Mouse (Mus musculus): ENCODE results near the gene Gm128. TPM values are rescaled to one million over a fixed set of nuclear protein-coding genes. Genes with fewer than 3 reads are reported as not detected.
"Not testable (repeated sequence)": the region's sequence is repeated elsewhere in the genome, so short reads cannot be mapped to it uniquely, and the experiment has no call there.

The Gm128 gene
- total RNA-seq, 2 experiments from 2014 or later, result 0.37 TPM; not detected in 1

DNA sequence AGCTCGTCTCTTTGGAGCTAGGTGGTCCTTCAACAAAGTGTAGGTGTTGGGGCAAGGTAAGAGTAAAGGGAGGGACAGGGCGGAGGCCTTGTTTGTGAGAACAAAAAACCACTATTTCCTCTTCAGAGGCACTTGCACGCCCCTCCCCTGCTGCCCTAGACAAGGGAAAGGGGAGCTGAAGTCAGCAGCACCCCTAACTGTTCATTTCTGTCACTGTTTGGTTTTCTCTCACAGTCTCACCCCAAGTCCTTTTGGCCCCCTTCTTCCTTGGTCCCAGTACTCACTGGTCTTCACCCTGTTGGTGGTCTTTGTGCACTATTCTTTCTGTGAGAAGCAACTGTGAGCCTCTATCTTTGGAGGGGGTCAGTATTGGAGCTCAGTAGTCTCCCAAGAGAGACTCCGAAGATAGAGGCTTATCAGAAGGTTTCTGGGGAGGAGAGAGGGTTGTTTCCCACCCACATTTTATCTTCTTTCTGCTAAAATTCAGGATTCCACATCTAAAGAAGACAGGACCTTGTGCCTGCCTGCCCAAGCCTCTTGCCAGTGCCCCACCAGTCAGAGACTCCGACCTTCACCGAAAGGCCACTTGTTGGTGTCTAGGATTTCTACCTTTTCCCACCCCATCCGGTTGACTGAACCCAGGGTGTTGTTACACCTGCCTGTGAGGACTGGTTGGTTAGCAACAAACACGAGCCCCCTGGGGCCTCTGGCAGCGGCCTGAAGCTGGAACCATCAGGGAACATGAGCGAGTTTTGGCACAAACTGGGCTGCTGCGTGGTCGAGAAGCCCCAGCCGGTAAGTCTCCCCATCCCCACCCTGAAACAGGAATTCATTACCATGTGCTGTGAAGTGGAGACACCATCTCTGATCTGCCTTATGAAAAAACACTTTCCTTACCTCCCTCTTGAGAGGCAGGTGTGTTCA lies 9.8 kb downstream of the Gm128 start, which contains the start of gene Mllt11:
Gene Mllt11, minus strand, starts transcription at position 874 of the 924 bp plus-strand sequence.
- no peak for DNase-seq (ENCODE audit: low spot score in 2 of 2)

DNA sequence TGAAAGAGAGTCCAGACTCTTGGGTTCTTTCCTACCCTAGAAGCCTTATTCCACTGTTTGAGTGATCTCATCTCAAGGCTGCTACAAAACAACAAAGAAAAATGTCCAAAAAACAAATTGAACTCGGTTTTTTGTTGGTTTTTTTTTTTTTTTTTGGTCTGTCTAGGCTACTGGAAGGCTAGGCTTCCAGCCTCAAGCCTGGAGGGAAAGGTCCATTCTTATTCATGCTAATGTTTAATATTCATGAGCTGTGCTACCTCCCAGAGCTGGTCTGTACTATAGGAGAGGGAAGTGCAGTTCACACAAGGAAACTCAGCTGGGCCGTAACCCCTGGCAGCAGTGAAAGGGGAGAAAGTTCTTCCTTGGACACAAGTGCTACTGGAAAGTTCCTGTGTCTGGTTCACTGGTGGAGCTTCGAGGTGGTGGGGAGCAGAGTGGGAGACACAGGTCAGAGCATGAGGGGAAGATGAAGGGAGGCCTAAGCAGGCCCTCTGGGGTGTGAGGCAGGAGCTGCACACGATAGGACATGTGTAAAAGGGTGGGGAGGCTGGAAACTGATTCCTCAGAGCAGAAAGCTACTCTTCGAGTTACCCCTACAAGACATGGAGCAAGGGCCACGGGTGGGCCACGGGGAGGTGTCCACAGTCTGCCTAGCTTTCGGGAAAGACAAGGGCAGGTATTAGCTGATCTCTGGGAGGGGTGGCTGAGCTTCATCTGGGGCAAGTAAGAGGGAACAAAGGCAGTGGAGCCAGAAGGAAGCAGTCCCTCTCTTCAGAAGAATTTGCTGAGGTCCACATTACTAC lies 10.7 kb downstream of the Gm128 start:
- no peak for DNase-seq (ENCODE audit: low spot score in 2 of 2)

DNA sequence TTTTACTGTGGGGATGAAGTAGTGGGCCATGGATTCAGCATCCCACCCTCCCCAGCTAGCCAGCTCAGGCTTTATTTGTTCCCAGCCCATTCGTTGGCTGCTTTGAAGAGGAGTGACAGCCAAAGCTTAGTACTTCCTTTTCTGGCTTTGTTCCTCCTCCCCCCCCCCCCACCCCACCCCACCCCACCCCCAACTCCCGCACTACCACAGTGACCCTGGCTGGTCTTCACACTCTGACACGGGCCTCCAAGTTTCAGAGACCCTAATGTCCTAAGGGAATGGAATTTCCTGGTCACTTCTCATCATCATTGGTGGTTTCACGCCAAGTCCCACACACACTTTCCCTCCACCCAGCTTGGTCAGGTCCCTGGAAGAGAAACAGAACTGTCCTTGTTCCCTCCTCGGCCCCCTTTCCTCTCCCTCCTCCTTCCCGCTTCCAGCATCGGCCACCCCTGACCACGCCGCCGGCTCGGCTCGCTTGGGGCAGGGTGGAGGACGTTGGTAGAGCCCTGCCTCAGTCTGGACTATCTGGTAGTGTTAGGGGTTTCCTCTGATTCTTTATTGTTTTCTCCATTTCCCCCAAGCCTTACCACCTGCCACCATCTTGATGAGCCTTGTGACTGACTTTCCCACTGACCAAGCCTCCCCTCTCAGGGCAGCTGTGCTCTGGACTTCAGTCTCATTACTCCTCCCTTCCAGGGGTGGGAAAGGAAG lies 11.5 kb downstream of the Gm128 start:
- peak; percentile 29 to 30 for DNase-seq (ENCODE audit: low spot score in 2 of 2)

DNA sequence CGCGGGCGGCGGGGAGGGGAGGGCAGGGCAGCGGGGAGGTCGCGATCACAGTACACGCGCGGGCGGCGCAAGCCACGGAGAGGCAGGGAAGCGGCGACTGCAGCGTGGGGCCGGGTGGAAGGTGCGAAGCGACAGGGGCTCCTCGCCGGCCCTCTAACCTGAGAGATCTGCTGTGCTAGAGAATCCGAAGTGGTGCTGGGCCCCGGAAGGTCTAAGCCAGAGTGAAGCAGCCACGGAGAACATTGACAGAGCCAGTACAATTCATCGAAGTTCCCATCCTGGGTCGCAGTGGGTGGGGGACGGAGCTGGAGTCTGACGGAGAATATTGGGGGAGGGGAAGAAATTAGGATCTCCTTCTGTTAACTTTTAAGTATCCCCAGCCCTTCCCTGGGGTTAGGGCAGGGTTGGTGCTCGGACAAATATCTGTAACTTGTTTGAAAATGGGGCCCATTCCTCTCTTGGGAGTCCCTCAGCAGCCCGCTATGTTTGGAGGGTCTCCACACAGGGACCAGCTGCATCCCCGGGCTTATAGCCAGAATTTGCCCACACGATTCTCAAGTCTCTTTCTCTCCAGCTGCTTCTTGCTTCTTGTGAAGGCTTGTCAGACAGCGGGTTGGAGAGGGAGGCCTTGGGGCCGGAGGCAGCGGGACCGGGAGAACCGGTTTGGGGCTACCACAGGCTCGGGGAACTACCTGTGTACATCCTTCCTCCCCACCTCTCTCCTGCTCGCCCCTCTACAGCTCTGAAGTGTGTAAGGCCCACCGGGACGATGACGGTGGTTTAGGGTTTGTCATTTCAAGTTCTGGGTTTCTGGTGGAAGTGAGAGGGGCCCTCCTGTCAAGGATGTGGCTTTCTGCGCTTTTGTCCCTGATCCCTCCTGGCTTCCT lies 12.3 kb downstream of the Gm128 start:
- peak; percentile 55 to 64 for DNase-seq (ENCODE audit: low spot score in 2 of 2)

DNA sequence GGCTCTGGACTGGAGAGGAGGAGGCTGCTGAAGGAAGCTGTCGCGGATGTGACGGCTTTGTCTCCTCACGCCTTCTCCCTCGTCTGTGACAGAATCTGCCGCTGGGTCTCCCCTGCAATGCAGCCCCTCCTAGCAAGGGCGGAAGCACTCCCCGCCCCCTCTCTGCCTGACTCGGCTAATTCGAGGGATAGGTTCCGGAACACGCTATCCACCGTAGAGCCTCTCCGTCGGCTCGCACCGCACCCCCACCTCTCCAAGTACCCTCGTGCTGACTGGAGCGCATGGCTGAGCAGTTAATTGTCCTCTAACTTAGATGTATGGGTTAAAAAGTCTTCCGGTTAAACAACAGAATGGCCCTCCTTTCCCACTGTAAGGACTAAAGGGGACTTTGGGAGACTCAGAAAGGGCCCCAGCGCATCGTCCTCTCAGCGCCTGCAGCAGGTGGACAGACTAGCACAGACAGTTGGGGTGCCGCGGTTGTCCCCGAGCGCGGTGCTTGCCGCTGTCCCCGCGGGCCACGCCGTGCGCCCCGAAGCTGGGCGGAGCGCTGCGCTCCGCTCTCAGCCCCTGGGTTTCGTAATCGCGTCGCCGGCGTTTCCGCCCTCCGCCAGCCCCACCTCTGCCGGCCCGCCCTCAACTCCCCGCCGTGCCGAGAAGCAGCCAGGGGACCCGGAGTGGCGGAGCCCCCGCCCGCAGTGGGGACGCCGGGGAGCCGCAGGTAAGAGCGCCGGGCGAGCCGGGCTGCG lies 13.1 kb downstream of the Gm128 start, which contains the start of gene Cdc42se1:
Gene Cdc42se1, plus strand, starts transcription at position 585 of the 746 bp plus-strand sequence.
- peak; percentile 83 to 89 for DNase-seq (ENCODE audit: low spot score in 2 of 2)

DNA sequence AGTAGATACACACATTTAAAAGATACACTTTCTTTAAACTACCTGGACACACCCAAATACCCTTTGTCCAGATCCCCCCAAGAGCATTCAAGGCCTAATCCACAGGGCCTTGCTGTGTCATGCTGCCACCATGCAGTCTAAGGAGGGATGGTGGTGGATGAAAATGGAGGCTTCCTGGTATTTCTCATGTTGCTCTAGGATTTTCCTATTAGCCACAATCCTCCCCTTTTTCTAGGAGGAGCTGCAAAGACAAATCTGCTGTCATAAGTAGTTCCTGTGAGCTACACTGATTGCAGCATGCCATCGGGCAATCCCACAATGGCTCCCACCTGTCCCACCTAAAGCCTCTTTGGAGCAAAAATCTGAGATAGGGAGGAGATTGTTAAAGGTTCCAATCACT lies 14.2 kb downstream of the Gm128 start:
- DNase-seq (ENCODE audit: low spot score in 2 of 2), result no peak

DNA sequence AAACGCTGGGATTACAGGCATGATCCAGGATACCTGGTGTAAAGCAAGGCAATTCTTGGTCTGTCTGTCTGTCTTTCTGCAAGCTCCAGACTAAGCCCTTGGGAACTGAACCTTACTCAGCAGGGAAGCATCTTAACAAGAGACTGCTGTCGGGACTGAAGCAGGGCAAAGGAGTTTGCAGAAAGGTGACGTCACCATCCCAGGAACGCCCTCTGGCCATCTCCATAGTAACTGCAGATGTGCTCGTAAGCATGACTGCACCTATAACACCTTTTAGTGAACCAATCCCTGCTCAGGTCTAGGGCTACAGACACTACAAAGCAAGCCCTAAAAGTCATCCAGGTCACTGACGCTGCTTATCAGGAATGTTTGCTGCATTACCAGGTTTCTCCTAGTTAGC lies 17.1 kb downstream of the Gm128 start:
- DNase-seq (ENCODE audit: low spot score in 2 of 2), result no peak

DNA sequence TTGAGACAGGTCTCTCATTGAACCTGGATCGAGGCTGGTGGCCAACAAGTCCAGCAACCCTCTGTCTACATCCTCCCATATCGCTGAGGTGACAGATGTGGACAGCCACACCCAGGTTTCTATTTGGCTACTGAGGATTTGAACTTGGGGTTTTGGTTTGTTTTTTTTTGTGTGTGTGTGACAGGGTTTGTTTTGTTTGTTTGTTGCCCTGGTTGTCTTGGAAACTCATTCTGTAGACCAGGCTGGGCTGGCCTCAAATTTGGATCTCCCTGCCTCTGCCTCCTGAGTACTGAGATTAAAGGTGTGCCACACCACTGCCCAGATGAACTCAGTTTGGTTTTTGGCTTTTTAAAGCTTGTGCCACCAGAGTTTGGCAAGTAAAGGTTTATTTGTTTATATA lies 18.4 kb downstream of the Gm128 start:
- DNase-seq (ENCODE audit: low spot score in 2 of 2), result no peak

DNA sequence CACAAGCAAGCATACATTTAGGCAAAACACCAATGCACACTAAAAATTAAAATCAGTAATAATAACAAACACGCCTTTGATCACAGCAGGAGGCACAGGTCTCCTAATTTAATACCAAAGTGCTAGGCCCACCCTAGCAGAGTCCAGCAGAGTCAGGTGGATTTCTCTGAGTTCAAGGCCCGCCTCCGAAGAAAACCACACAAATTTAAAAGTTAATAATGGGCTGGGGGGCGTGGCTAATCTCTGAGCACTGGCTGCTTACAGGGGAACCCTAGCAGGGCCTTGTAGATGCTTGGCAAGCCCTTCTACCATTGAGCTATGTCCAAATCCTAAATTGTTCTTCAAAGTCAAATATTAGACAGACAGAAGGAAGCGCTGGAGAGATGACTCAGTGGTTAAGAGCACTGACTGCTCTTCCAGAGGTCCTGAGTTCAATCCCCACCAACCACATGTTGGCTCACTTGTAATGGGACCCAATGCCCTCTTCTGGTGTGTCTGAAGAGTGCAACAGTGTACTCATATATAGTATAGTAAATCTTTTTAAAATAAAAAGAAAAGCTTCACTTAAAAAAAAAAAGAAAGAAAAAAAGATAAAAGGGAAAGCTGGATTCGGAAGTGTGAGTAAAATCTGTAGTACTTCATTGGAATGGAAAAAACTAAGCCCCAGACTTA lies 22.8 kb downstream of the Gm128 start:
- no peak for DNase-seq (ENCODE audit: low spot score in 2 of 2)

DNA sequence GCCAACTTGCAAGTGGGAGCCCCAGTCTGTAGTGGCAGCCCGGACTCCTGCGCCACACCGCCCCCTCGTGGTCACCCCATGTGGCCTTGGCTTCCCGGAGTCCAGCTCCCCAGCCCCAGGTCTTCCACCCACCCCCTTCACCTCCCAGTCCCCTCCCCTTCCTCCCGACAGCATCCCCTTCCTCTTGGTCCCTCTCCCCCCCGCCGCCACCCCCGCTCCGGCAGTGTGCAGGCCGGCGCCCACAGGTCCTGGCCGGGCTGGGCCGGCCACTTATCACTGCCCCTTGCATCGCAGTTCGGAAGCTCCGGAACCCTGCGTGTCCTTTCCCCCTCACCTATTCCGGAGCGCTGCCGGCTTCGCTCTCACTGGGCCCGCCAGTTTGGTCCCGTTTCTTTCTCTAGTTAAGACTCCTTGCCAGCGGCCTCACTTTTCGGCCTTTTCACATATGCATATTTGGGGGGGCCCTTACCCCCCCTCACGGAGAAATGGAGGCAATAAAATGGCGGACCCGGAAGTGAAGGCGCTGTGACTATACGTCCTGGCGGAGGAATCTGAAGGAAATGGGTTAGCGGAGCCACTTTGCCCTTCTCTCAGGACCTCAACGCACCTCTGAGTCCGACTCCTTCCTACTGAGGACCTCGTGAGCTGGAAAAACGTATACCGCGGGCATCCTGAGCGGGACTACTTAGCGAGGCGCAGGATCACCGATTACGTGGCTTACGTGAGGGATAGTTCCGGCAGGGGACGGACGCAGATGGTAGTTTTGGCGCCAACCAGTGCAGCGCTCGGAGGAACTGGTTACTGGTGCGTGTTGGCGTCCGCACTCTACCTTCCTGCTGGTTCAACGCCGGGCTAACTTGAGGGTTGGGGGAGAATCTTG lies 23.9 kb downstream of the Gm128 start, which contains the start of gene Gabpb2:
Gene Gabpb2, minus strand, starts transcription at position 662 of the 880 bp plus-strand sequence.
- peak; percentile 88 to 89 for DNase-seq (ENCODE audit: low spot score in 2 of 2)

DNA sequence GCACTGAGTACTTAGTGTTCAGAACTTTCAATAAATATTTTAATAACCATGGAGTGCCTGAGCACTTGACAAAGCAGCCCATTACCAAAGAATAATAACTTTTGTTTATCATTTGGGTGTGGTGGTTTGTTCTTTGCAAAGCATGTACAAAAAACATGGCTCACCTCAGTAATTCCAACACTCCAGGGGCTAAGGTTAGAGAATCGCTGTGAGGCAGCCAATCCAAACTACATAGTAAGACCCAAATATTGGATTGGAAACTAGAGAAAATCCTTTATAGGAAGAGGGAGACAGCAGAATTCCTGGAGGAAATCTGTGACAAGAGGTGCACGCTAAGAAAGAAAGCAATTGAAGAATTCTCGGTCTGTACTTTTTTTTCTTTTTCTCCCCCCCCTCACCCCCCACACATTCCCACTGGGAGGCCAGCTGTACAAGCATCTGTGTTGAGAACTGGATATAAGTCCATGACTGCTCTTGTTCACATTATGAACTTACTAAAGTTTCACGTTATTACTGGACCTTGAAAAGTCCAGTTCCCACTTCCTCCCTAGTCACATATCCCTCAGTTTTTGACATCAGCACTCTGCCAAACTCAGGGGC lies 24.6 kb downstream of the Gm128 start:
- DNase-seq (ENCODE audit: low spot score in 2 of 2), result no peak

DNA sequence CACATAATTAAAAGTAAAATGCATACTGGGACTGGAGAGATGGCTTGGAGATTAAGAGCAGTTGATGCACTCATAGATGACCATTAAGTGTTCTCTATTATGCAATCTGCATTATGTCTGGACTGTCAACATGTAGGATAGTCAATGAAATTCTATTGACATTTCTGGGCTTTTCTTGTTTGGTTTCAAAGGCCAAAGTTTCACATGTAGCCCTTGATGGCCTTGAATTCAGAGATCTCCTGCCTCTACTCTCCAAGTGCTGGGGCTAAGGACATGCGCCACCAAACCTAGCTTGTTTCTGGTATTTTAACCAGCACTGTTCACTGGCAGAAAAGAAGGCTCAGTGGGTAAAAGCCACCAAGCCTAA lies 27.8 kb downstream of the Gm128 start:
- no peak for DNase-seq (ENCODE audit: low spot score in 2 of 2)

DNA sequence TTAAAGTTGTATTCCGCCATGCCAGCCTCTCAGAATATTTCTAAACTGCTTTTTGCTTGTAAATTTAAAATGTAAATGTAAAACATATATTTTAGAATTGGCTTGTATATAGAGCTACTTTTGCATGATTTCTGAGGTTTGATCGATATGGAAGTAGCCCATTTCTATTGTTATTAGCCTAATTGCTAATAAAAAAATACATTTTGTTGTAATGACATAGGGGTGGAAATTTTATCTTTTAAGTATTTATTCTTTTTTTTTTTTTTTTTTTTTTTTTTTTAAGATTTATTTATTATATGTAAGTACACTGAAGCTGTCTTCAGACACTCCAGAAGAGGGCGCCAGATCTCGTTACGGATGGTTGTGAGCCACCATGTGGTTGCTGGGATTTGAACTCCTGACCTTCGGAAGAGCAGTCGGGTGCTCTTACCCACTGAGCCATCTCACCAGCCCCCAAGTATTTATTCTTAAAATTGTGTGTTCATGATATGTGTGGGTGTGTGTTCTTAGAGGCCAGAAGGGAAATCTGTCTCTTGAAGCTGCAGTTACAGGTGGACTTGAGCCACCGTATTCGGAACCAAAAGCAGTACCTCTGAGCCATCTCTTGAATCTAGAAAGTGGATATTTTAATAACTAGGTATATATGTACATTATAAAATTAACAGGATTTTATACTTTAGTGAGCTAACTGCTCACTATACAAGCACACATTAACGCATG lies 28.3 kb downstream of the Gm128 start:
- not testable (repeated sequence) for DNase-seq (ENCODE audit: low spot score in 2 of 2)

DNA sequence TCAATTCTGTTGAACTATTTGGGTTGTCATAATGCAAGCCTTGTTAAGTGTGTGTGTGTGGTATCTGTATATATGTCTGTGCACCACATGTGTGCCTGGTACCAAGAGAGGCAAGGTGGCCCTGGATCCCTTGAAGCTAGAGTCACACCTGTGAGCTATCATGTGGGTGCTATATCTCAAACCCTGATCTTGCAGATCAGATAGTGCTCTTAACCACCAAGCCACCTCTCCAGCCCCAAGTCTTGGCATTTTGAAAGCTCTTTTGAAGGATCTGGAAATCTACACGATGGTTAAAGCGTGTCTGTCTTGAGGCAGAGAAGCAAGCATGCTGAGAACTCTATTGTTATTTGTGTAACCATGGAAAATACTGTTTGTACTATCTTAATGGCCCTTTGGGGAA lies 30.8 kb downstream of the Gm128 start:
- no peak for DNase-seq (ENCODE audit: low spot score in 2 of 2)

DNA sequence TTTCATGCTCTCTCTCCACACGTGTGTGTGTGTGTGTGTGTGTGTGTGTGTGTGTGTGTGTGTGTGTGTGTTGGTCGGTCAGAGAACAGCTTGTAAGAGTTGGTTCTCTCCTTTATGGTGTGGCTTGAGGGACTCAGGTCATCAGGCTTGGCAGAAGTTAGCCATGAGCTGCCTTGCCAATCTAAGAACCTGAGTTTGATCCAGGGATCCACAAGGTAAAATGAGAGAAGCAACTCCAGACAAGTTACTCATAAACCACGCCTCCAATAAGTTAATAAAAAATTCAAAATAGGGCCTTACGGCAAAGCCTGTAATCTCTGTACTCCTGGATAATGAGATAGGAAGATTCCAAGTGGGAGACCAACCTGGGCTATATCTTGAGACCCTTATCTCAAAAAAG lies 33.1 kb downstream of the Gm128 start:
- DNase-seq (ENCODE audit: low spot score in 2 of 2), result no peak

DNA sequence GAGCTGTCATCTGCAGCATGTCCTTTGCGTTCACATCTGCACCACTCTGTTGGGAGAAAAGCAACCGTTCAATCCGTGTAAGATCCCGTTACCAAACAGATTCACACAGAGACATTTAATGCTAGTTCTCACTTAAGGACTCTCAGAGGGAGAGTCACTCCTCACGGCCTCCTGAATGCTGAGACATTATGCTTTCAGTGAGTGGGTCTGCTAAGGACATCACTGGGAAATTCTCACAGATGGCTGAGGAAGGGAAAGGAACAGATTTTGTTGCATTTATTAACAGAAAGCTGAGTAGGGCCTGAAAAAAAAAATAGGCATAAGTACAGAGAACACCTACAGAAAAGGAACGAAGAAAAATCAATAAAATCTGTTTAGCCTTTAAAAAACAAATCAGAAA lies 37.5 kb downstream of the Gm128 start:
- no peak for DNase-seq (ENCODE audit: low spot score in 2 of 2)

DNA sequence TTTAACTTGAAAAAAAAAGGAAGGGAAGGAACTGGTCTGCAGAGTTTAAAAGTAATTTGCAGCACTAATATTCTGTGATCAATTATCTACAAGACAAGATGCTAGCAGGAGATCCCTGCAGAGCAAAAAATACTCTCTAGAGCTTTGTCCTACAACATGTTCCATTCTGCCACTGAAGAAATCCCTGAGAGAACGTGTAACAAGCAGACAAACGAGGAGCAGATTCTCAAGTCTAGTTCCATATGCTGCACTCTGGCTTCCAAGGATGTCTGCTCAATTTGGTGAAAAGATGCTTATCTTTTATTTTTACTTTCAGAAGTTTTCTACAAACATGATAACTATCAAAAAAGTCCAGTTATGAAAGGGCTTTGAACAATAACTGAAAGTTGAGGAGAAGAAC lies 40.8 kb downstream of the Gm128 start:
- DNase-seq (ENCODE audit: low spot score in 2 of 2), result no peak
